Mouse (Mus musculus): ENCODE results near the gene Eva1a.

Eva1a gene

GRCm38 (mm10) chr6:82066515-82067081 lies 25.8 kb downstream of the Eva1a start:
- no peak for DNase-seq (ENCODE audit: low read depth, low spot score)

DNA sequence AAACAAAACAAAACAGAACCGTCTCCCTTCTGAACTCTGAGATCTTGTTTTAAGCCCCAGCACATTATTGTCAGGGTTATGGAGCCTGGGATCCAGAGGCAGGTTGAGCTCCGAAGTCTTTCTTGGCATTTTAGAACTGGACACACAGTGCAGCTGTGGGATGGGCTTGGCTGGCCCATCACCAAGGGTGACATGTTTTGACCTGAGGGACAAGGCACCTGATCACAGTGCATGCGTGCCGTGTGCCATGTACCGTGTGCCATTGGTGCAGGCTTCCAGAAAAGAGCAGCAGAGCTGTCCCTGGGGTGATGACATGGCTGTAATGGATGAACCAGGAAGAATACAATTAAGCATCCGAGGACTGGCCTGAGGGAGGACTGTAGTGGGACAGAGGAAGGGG lies 29.6 kb downstream of the Eva1a start:
- DNase-seq (ENCODE audit: low read depth, low spot score): no peak

GRCm38 (mm10) chr6:82073011-82073410 lies 32.2 kb downstream of the Eva1a start:
- no peak for DNase-seq (ENCODE audit: low read depth, low spot score)

GRCm38 (mm10) chr6:82073567-82073966 lies 32.7 kb downstream of the Eva1a start:
- DNase-seq (ENCODE audit: low read depth, low spot score): no peak

GRCm38 (mm10) chr6:82076364-82076763 lies 35.5 kb downstream of the Eva1a start:
- no peak for DNase-seq (ENCODE audit: low read depth, low spot score)

DNA sequence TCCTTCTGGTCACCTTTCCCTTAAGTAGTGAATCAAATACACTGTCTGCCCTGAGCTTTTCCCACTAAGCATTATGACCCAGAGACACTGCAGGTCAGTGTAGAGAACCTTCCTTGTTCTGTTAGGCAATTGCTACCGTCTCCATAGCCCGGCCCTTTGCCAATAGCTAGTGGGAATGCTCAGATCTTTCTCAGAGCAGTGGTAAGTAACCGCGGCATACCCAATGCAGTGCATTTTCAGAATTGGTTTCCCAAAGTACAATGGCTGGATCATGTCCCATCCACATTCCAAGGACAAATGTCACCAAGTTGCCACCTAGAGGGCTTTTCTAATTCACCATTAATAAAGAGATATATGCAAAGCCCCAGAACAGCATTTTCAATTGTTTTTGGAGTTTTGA lies 38.0 kb downstream of the Eva1a start:
- no peak for DNase-seq (ENCODE audit: low read depth, low spot score)

GRCm38 (mm10) chr6:82083655-82084054 lies 42.8 kb downstream of the Eva1a start:
- DNase-seq (ENCODE audit: low read depth, low spot score): no peak

GRCm38 (mm10) chr6:82084235-82084634 lies 43.4 kb downstream of the Eva1a start:
- DNase-seq (ENCODE audit: low read depth, low spot score): peak; percentile 21

- DNase-seq (ENCODE audit: low read depth, low spot score): no peak
These were observed 44.6 kb downstream of the Eva1a start for GRCm38 (mm10) chr6:82085313-82085908.

- no peak for DNase-seq (ENCODE audit: low read depth, low spot score)
These were observed 47.3 kb downstream of the Eva1a start for GRCm38 (mm10) chr6:82088133-82088532.

GRCm38 (mm10) chr6:82091773-82092172 lies 50.9 kb downstream of the Eva1a start:
- DNase-seq (ENCODE audit: low read depth, low spot score): no peak

DNA sequence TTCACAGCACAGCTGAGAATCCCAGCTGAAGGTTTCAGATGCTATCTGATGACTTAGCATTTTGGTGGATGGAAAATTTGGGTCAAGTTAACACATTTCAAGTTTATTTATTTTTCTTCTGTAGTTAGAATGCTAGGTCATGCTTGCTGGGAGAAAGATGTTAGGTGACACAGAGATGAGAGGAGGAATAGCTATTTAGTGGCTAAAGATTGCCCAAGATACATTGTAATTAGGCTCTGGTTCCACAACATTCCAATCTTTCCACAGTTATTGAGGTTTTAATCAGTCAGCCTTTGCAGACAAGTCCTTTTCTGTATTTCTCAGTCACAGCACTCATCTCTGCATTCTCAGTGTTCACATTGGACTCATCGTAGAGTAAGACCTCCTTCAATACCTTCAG lies 56.9 kb downstream of the Eva1a start:
- DNase-seq (ENCODE audit: low read depth, low spot score): no peak

- no peak for DNase-seq (ENCODE audit: low read depth, low spot score)
These were observed 57.6 kb downstream of the Eva1a start for GRCm38 (mm10) chr6:82098456-82098855.

GRCm38 (mm10) chr6:82110473-82110872 lies 69.6 kb downstream of the Eva1a start:
- no peak for DNase-seq (ENCODE audit: low read depth, low spot score)

DNA sequence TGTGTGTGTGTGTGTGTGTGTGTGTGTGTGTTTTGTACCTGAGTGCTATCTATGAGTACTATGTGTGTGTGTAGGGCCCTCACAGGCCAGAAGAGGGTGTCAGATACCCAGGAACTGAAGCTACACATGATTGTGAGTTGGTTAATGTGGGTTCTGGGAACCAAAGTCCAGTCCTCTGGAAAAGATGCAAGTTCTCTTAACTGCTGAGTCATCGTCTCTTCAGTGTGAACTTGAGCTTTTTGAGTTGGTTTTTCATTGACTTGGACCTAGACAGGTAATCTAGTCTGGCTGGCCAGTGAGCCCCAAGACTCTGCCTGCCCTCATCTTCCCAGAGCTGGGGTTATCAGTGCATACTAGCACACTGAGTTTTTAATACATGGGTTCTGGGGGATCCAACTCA lies 70.3 kb downstream of the Eva1a start:
- no peak for DNase-seq (ENCODE audit: low read depth, low spot score)

- no peak for DNase-seq (ENCODE audit: low read depth, low spot score)
These were observed 70.7 kb downstream of the Eva1a start for GRCm38 (mm10) chr6:82111540-82111939.

GRCm38 (mm10) chr6:82112127-82113090 lies 71.6 kb downstream of the Eva1a start:
- DNase-seq (ENCODE audit: low read depth, low spot score): no peak

GRCm38 (mm10) chr6:82115335-82115965 lies 74.6 kb downstream of the Eva1a start:
- no peak for DNase-seq (ENCODE audit: low read depth, low spot score)

DNA sequence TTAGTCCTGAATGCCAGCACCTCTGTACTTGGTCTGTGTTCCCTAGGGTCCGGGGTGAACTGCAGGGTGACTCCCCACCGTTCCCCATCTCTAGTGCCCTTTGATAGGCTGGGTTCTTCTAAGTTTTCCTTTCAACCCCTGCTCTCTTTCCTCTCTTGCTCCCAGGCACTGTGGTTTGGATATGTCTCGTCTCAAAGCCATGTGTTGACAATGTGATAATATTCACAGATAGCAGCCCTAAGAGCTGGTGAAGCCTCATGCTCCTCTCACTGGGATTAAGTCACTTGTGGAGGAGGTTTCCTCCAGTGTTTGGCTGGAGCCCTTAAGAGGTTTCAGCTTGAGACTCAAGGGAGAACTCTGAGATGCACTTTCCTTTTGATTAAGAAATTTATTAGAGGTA lies 75.3 kb downstream of the Eva1a start:
- DNase-seq (ENCODE audit: low read depth, low spot score): no peak

GRCm38 (mm10) chr6:82117871-82118270 lies 77.0 kb downstream of the Eva1a start:
- no peak for DNase-seq (ENCODE audit: low read depth, low spot score)

DNA sequence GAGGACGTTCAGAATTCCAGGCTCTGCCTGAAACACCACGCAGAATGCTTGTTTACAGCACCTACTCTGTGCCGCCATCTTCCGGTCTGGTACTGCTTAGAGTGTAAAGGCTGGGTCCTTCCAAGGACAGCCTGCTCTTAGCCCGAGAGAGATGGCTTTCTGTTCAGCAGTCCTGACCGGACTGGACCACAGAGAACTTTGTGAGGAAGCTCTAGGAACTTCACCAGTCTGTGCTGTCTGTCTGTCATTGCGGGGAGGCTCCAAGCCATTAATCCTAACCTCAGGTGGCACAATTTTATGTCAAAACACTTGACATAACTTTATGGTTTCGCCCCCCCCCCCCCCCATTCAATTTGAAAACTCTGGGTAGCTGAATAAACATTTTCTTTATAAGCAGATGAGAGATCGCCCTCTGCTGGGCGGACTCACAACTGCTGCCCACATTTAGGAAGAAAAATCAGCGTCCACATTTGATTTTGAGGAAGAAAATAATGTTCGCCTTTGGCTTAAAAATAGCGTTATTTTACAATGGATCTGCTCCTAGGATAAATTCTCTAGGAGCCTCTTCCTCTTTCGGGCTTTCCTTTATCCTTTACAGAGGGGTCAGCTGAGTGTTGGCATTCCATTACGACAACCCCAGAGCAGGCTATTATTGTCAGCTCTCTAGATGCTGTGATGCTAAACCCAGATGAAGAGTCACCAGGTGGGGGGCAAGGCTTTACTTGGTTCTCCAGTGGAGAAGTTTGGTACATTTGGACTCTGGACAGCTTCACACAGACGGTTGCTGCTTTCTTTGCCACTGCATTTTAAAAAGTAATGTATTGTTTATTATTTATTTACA lies 78.7 kb downstream of the Eva1a start:
- peak; percentile 5 for DNase-seq (ENCODE audit: low read depth, low spot score)
